Mouse (Mus musculus) thymus, adult 2 months (tissue): ENCODE measurements at regions not wholly inside any gene's neighbourhood (a gene's known extent, or its start where the extent isn't known, plus 50 kb on each side); places are given as distances from the start of the nearest gene placed in this dataset.

Source experiments
- CTCF ChIP-seq: fragments of 200-500 bp; IDR thresholded peaks from 2 replicates; pipeline ENCODE4 v1.5.1; 2012; ENCODE audit warnings: mild to moderate bottlenecking, control low read depth, low read length, moderate library complexity, borderline replicate concordance; ENCODE audit not compliant: control insufficient read depth, poor library complexity, insufficient read depth; ENCODE audit errors: extremely low read depth
- POLR2A ChIP-seq: fragments of 200-500 bp; IDR thresholded peaks from 2 replicates; pipeline ENCODE4 v1.6.1; 2012; ENCODE audit warnings: mild to moderate bottlenecking, low read length, control low read depth, moderate library complexity; ENCODE audit not compliant: control insufficient read depth, poor library complexity, insufficient read depth; ENCODE audit errors: extremely low read depth

- TF ChIP-seq CTCF (no peak), POLR2A (no peak)
Measured at GRCm38 (mm10) chr4:54021861-54022385, 196.1 kb downstream of the Tmem38b start.
